Mouse (Mus musculus) spleen, adult 2 months (tissue): ENCODE results near the gene Pgm2l1.

Experiments used
- CTCF ChIP-seq: fragments of 200-500 bp; IDR thresholded peaks from 2 replicates; pipeline ENCODE4 v1.5.1; 2011; ENCODE audit warnings: mild to moderate bottlenecking, inconsistent platforms; ENCODE audit not compliant: insufficient read depth, insufficient read length, insufficient replicate concordance; ENCODE audit errors: extremely low read depth
- POLR2A ChIP-seq: fragments of 200-500 bp; IDR thresholded peaks from 2 replicates; pipeline ENCODE4 v1.6.1; 2011; ENCODE audit warnings: low read depth, low read length, inconsistent platforms

DNA sequence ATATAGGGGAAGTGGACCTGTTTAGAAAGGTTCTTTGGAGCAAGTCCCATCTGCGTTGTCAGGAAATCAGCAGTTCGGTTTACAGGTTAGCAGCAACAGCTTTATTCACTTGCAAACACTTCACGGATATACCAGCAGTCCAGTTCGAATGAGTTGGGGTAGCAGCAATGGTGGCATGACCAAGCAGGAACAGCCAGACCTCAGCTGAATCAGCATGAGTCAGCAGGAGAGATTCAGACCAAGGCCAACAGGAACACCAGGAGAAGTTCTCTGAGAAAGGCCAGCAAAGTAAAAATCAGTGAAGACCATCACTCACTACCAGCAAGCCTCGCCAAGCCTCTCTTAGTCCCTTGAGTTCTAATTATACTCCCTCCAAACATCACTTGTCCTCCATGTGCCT, 23.5 kb downstream of the Pgm2l1 start:
- TF ChIP-seq CTCF: no peak
- TF ChIP-seq POLR2A: no peak
